Mouse (Mus musculus) kidney, embryonic 15.5 days (tissue): ENCODE measurements around the gene Ldlrad1. TPM values are rescaled to one million over a fixed set of nuclear protein-coding genes. Genes with fewer than 3 reads are reported as not detected.

Source experiments
- ATAC-seq: fragments of 200-750 bp; cut with Nextera tagmentation; replicated peaks from 2 replicates; pipeline ENCODE4 v1.8.0; 2017; ENCODE audit warnings: moderate TSS enrichment; ENCODE audit not compliant: low FRiP score
- H3K27ac ChIP-seq: fragments of 300-500 bp; sonication (generic); 2 replicates; pipeline ENCODE4 v1.5.1; 2015; ENCODE audit warnings: mild to moderate bottlenecking, inconsistent platforms
- H3K27me3 ChIP-seq: fragments of 300-500 bp; sonication (generic); 2 replicates; pipeline ENCODE4 v1.6.1; 2015; ENCODE audit warnings: inconsistent platforms
- H3K36me3 ChIP-seq: fragments of 300-500 bp; sonication (generic); 2 replicates; pipeline ENCODE4 v1.6.1; 2015; ENCODE audit warnings: inconsistent platforms
- H3K4me1 ChIP-seq: fragments of 300-500 bp; sonication (generic); 2 replicates; pipeline ENCODE4 v1.6.1; 2015; ENCODE audit warnings: inconsistent platforms
- H3K4me2 ChIP-seq: fragments of 300-500 bp; sonication (generic); 2 replicates; pipeline ENCODE4 v1.6.1; 2015; ENCODE audit warnings: moderate library complexity, mild to moderate bottlenecking, inconsistent platforms
- H3K4me3 ChIP-seq: fragments of 300-500 bp; sonication (generic); replicated peaks from 2 replicates; pipeline ENCODE4 v1.5.1; 2015; ENCODE audit warnings: mild to moderate bottlenecking, inconsistent platforms
- H3K9ac ChIP-seq: fragments of 300-500 bp; sonication (generic); 2 replicates; pipeline ENCODE4 v1.6.1; 2015; ENCODE audit warnings: mild to moderate bottlenecking, inconsistent platforms
- H3K9me3 ChIP-seq: fragments of 300-500 bp; sonication (generic); replicated peaks from 2 replicates; pipeline ENCODE4 v1.6.1; 2016; ENCODE audit warnings: inconsistent platforms
- WGBS: fragments of 180-500 bp; shearing (Covaris S2); methylation state at CpG from one replicate; pipeline ENCODE4 v1.1.7; 2015; ENCODE audit warnings: mixed read lengths; 5-methylcytosine and 5-hydroxymethylcytosine counted together
- polyA plus RNA-seq: library from polyadenylated mRNA; unstranded; fragments of >200 nt; fragmentation: Nextera tagmentation; extraction: Ambion mirVana; gene quantifications from 2 replicates; pipeline ENCODE4 v1.2.1, GENCODE M21; 2015

Gene Ldlrad1
- polyA plus RNA-seq, 1 experiment from 2014 or later = not detected

- Histone ChIP-seq H3K9ac (no peak overlapping the region), H3K9me3 (no peaks in the 10 kb centered on the region), H3K4me3 (no peak overlapping the region), H3K4me2 (no peak overlapping the region), H3K27ac (no peak overlapping the region), H3K4me1 (peaks cover 39% of the 10 kb centered on the region), H3K27me3 (no peaks in the 10 kb centered on the region), H3K36me3 (peaks cover 37% of the 10 kb centered on the region)
- no peak for ATAC-seq
- WGBS = 83% methylated on average over 9 of the region's 9 CpGs
These were observed 38.1 kb downstream of the Ldlrad1 start for GRCm38 (mm10) chr4:107247110-107247509.

- Histone ChIP-seq H3K9ac (no peak overlapping the region), H3K27ac (no peak overlapping the region), H3K27me3 (no peaks in the 10 kb centered on the region), H3K4me1 (peaks cover 43% of the 10 kb centered on the region), H3K4me2 (no peak overlapping the region), H3K36me3 (peaks cover 29% of the 10 kb centered on the region), H3K4me3 (no peak overlapping the region), H3K9me3 (no peaks in the 10 kb centered on the region)
- WGBS = 88% methylated on average over 3 of the region's 3 CpGs
- ATAC-seq = no peak
These were observed 39.1 kb downstream of the Ldlrad1 start for GRCm38 (mm10) chr4:107248061-107248460.

- Histone ChIP-seq H3K9ac (no peak overlapping the region), H3K9me3 (no peaks in the 10 kb centered on the region), H3K36me3 (peaks cover 18% of the 10 kb centered on the region; the same call in 1 of the 2 replicates), H3K4me1 (peaks cover 42% of the 10 kb centered on the region), H3K27me3 (no peaks in the 10 kb centered on the region), H3K27ac (no peak overlapping the region), H3K4me2 (no peak overlapping the region), H3K4me3 (no peak overlapping the region)
- 43% methylated on average over 2 of the region's 2 CpGs for WGBS
- no peak for ATAC-seq
These were observed 40.5 kb downstream of the Ldlrad1 start for GRCm38 (mm10) chr4:107249471-107249870.

GRCm38 (mm10) chr4:107250494-107250893, 41.5 kb downstream of the Ldlrad1 start:
- no peak for ATAC-seq
- H3K4me3 ChIP-seq = no peak overlapping the region
- no peak overlapping the region for H3K27ac ChIP-seq
- no peak overlapping the region for H3K9ac ChIP-seq
- WGBS = 26% methylated on average over 4 of the region's 4 CpGs
- H3K4me2 ChIP-seq = no peak overlapping the region
- H3K36me3 ChIP-seq = peaks cover 9% of the 10 kb centered on the region; the same call in 1 of the 2 replicates
- no peaks in the 10 kb centered on the region for H3K9me3 ChIP-seq
- no peaks in the 10 kb centered on the region for H3K27me3 ChIP-seq
- peaks cover 39% of the 10 kb centered on the region for H3K4me1 ChIP-seq

- peak overlapping the region; percentile 81 for H3K4me3 ChIP-seq
- H3K9ac ChIP-seq = peak overlapping the region; percentile 74
- 0% methylated on average over 11 of the region's 11 CpGs for WGBS
- H3K27me3 ChIP-seq = no peaks in the 10 kb centered on the region
- peaks cover under 1% of the 10 kb centered on the region; the same call in 1 of the 2 replicates for H3K36me3 ChIP-seq
- H3K4me1 ChIP-seq = peaks cover 35% of the 10 kb centered on the region
- peak overlapping the region; percentile 88 for H3K27ac ChIP-seq
- peak overlapping the region; percentile 73 for H3K4me2 ChIP-seq
- no peaks in the 10 kb centered on the region for H3K9me3 ChIP-seq
- ATAC-seq = no peak
These were observed 43.5 kb downstream of the Ldlrad1 start for GRCm38 (mm10) chr4:107252522-107252921.

- peak within 1 kb of the TSS; percentile 74 for H3K9ac ChIP-seq
- WGBS = under 1% methylated on average over 100 of the region's 101 CpGs
- peaks cover 31% of the 10 kb centered on the region for H3K4me1 ChIP-seq
- peak within 1 kb of the TSS; percentile 88 for H3K27ac ChIP-seq
- peak; percentile 96 for ATAC-seq
- H3K27me3 ChIP-seq = no peaks in the 10 kb centered on the region
- no peaks in the 10 kb centered on the region for H3K36me3 ChIP-seq
- H3K4me2 ChIP-seq = peak within 1 kb of the TSS; percentile 73
- H3K4me3 ChIP-seq = peak within 1 kb of the TSS; percentile 81
- no peaks in the 10 kb centered on the region for H3K9me3 ChIP-seq
These were observed 44.4 kb downstream of the Ldlrad1 start, which contains the start of the genes Lrrc42 and Hspb11 for GRCm38 (mm10) chr4:107253125-107254091. Gene Lrrc42, minus strand, starts transcription at chr4:107253532. Gene Hspb11, plus strand, starts transcription at chr4:107253593.

GRCm38 (mm10) chr4:107254414-107254813, 45.4 kb downstream of the Ldlrad1 start:
- Histone ChIP-seq H3K9ac (peak overlapping the region; percentile 74), H3K27ac (peak overlapping the region; percentile 88), H3K9me3 (no peaks in the 10 kb centered on the region), H3K36me3 (no peaks in the 10 kb centered on the region), H3K4me1 (peaks cover 27% of the 10 kb centered on the region), H3K4me2 (peak overlapping the region; percentile 73), H3K4me3 (peak overlapping the region; percentile 81), H3K27me3 (no peaks in the 10 kb centered on the region)
- WGBS = 17% methylated on average over 3 of the region's 3 CpGs
- no peak for ATAC-seq

- no peak overlapping the region for H3K4me3 ChIP-seq
- no peaks in the 10 kb centered on the region for H3K4me1 ChIP-seq
- no peaks in the 10 kb centered on the region for H3K9me3 ChIP-seq
- H3K27ac ChIP-seq = no peak overlapping the region
- no peak overlapping the region for H3K4me2 ChIP-seq
- peaks cover 10% of the 10 kb centered on the region for H3K36me3 ChIP-seq
- H3K9ac ChIP-seq = no peak overlapping the region
- no peaks in the 10 kb centered on the region for H3K27me3 ChIP-seq
- WGBS = 53% methylated on average over 4 of the region's 4 CpGs
- ATAC-seq = no peak
These were observed 51.0 kb downstream of the Ldlrad1 start for GRCm38 (mm10) chr4:107260001-107260400.

Other genes with a start within 250 kb of the Ldlrad1 start
- gene Mrpl37, start 142.3 kb upstream of the Ldlrad1 start, polyA plus RNA-seq = 108 TPM in 2 replicates
- 11.1 and 12.1 TPM in 2 replicates for gene Cyb5rl, start 142.2 kb upstream of the Ldlrad1 start, polyA plus RNA-seq
- gene Cdcp2, start 112.3 kb upstream of the Ldlrad1 start, polyA plus RNA-seq = 0.08 and 0.12 TPM in 2 replicates
- gene Tmem59, start 30.8 kb upstream of the Ldlrad1 start, polyA plus RNA-seq = 455 and 483 TPM in 2 replicates
- gene Tceanc2, start 30.1 kb upstream of the Ldlrad1 start, polyA plus RNA-seq = 26.9 and 32.1 TPM in 2 replicates
- gene Lrrc42, start 44.4 kb downstream of the Ldlrad1 start, polyA plus RNA-seq = 97.1 and 99.9 TPM in 2 replicates
- gene Hspb11, start 44.4 kb downstream of the Ldlrad1 start, polyA plus RNA-seq = 40.4 and 40.8 TPM in 2 replicates
- 0.21 and 0.32 TPM in 2 replicates for gene Dio1, start 98.0 kb downstream of the Ldlrad1 start, polyA plus RNA-seq
- 51.6 and 54.7 TPM in 2 replicates for gene Yipf1, start 105.2 kb downstream of the Ldlrad1 start, polyA plus RNA-seq
- 37.5 and 38.1 TPM in 2 replicates for gene Ndc1, start 158.6 kb downstream of the Ldlrad1 start, polyA plus RNA-seq
- gene Glis1, start 225.4 kb downstream of the Ldlrad1 start, polyA plus RNA-seq = 5.0 and 6.4 TPM in 2 replicates